ENCODE assay signal across 7 mouse cellular contexts in the genomic region with DNA sequence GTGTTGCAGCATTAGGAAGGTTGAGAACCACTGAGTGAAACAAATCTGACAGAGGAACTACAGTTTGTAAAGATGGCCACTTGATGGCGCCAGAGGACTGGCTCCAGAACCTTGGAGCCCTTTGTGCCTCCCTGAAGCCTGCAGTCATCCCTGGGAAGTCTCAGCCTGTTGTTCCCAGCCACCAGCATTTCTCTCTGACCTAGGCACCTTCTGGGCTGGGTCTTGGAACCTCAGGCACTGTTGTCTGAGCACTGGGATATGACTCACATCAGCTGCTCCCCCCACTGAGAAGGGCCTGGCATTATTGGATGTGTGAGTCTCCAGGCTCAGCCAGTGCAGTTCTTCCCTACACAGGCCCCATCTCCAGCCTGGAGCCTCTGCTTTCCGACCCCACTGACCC. TPM values are rescaled to one million over a fixed set of nuclear protein-coding genes. Genes with fewer than 3 reads are reported as not detected.
DNase-seq lines count a peak whose midpoint lies in the region; ATAC-seq and TF ChIP-seq lines count a peak whose summit lies in the region.

No protein-coding gene starts in this region.

- no peaks in the 10 kb centered on the region for H3K9me3 ChIP-seq in intestine, postnatal 0 days (ENCODE audit: control insufficient read depth)
- no peaks in the 10 kb centered on the region for H3K9me3 ChIP-seq in midbrain, embryonic 11.5 days (ENCODE audit: control insufficient read depth, low read length)

- H3K36me3 ChIP-seq in intestine, postnatal 0 days (ENCODE audit: control insufficient read depth, insufficient read depth) = peaks cover 18% of the 10 kb centered on the region; the same call in 1 of the 2 replicates
- 0 out of 2 replicates have a peak, but pooled peaks cover 3% of the 10 kb centered on the region for H3K36me3 ChIP-seq in midbrain, embryonic 11.5 days (ENCODE audit: control insufficient read depth, insufficient read depth, low read length)

- no peak overlapping the region for H3K4me3 ChIP-seq in intestine, postnatal 0 days (ENCODE audit: low read depth, low read length)
- H3K4me3 ChIP-seq in midbrain, embryonic 11.5 days (ENCODE audit: low read depth, low read length) = no peak overlapping the region

- 19% methylated on average over 2 of the region's 2 CpGs for WGBS in intestine, postnatal 0 days
- WGBS in midbrain, embryonic 11.5 days = 33% methylated on average over 2 of the region's 2 CpGs

- DNase-seq in adrenal gland, postnatal 10 days = peak; percentile 89
- DNase-seq in embryo, embryonic 9.5 days (ENCODE audit: extremely low spot score) = peak; percentile 73
- DNase-seq in gastrocnemius, postnatal 4 days (ENCODE audit: low spot score in 2 of 2) = peak; percentile 61 to 81
- DNase-seq in left cerebral cortex, postnatal 36 days (ENCODE audit: low spot score in 2 of 2) = peak; percentile 76 to 79
- DNase-seq in midbrain, embryonic 11.5 days (ENCODE audit: low spot score, missing footprints) = peak; percentile 98
- peak; percentile 72 for DNase-seq in skeletal muscle tissue, adult 2 months (ENCODE audit: low read depth, low spot score)

- TF ChIP-seq CTCF in intestine, postnatal 0 days (IDR thresholded peaks at IDR 0.05; ENCODE audit: low read depth) = peak; percentile 99

- no peaks in the 10 kb centered on the region for H3K4me1 ChIP-seq in intestine, postnatal 0 days (replicated peaks; ENCODE audit: control insufficient read depth, insufficient read depth, low read length)
- H3K4me1 ChIP-seq in midbrain, embryonic 11.5 days (ENCODE audit: control insufficient read depth, insufficient read depth, low read length) = 0 out of 2 replicates have a peak, but pooled peaks cover 3% of the 10 kb centered on the region

- ATAC-seq in intestine, postnatal 0 days = peak; percentile 55
- ATAC-seq in midbrain, embryonic 11.5 days (ENCODE audit: low FRiP score) = peak; percentile 73; the same call in 1 of the 2 replicates

- no peaks in the 10 kb centered on the region for H3K27me3 ChIP-seq in intestine, postnatal 0 days (replicated peaks; ENCODE audit: control insufficient read depth, insufficient read depth, low read length)
- no peaks in the 10 kb centered on the region for H3K27me3 ChIP-seq in midbrain, embryonic 11.5 days (ENCODE audit: control insufficient read depth, insufficient read depth, low read length)

- no peak overlapping the region for H3K9ac ChIP-seq in intestine, postnatal 0 days (ENCODE audit: low read depth, low read length)
- H3K9ac ChIP-seq in midbrain, embryonic 11.5 days (ENCODE audit: low read length) = peak overlapping the region; percentile 50

- H3K27ac ChIP-seq in intestine, postnatal 0 days (ENCODE audit: low read depth, low read length) = no peak overlapping the region
- H3K27ac ChIP-seq in midbrain, embryonic 11.5 days (ENCODE audit: low read depth, low read length) = no peak overlapping the region

- intact Hi-C loops in left cerebral cortex, postnatal 36 days (cut with DNase I) = loop anchor here (1.0 to 5.0 kb wide), 3 partner anchors 87 to 197 kb away; no protein-coding TSS in a partner anchor

- H3K4me2 ChIP-seq in intestine, postnatal 0 days (replicated peaks; ENCODE audit: low read depth) = no peak overlapping the region
- H3K4me2 ChIP-seq in midbrain, embryonic 11.5 days = no peak overlapping the region

RNA-seq across cellular contexts. Expression of a gene that starts 40.4 kb away (rescaled TPM):
- total RNA-seq in adrenal gland, postnatal 10 days (2021) = 100 to 1,000 TPM in 1 of 2 experiments, 10 to 100 TPM in 1; 98.7 to 103 TPM
- total RNA-seq in gastrocnemius, postnatal 4 days (2021) = 10 to 100 TPM; 84.8 to 86.3 TPM
- polyA plus RNA-seq in intestine, postnatal 0 days (2015; fragmentation: Nextera tagmentation; extraction: Ambion mirVana) = 84.4 and 85.6 TPM in 2 replicates
- 10 to 100 TPM; 64.3 to 70.6 TPM for total RNA-seq in left cerebral cortex, postnatal 36 days (2021)
- 252 and 256 TPM in 2 replicates for polyA plus RNA-seq in midbrain, embryonic 11.5 days (2014; fragmentation: Nextera tagmentation; extraction: Ambion mirVana)

RNA-seq across cellular contexts. Expression of a gene that starts 40.8 kb away (rescaled TPM):
- 10 to 100 TPM; 31.4 to 34.2 TPM for total RNA-seq in adrenal gland, postnatal 10 days (2021)
- 10 to 100 TPM; 18.8 to 22.6 TPM for total RNA-seq in gastrocnemius, postnatal 4 days (2021)
- 19.8 and 21.0 TPM in 2 replicates for polyA plus RNA-seq in intestine, postnatal 0 days (2015; fragmentation: Nextera tagmentation; extraction: Ambion mirVana)
- total RNA-seq in left cerebral cortex, postnatal 36 days (2021) = 10 to 100 TPM; 53.6 to 59.0 TPM
- polyA plus RNA-seq in midbrain, embryonic 11.5 days (2014; fragmentation: Nextera tagmentation; extraction: Ambion mirVana) = 38.8 and 40.4 TPM in 2 replicates
